Mouse (Mus musculus) frontal cortex, postnatal 10 days (tissue): ENCODE data around the gene Eipr1.
"Not testable (repeated sequence)": the region's sequence is repeated elsewhere in the genome, so short reads cannot be mapped to it uniquely, and the experiment has no call there.

Source experiments
- DNase-seq, 2 experiments: peaks; one replicate each; pipeline ENCODE4 v3.0.0; 2022; ENCODE audit warnings: low spot score in 2 of 2, mixed read lengths in 1 of 2

The Eipr1 gene

GRCm38 (mm10) chr12:28880471-28880870 is 128.9 kb downstream of the Eipr1 start:
- DNase-seq, result no peak

DNA sequence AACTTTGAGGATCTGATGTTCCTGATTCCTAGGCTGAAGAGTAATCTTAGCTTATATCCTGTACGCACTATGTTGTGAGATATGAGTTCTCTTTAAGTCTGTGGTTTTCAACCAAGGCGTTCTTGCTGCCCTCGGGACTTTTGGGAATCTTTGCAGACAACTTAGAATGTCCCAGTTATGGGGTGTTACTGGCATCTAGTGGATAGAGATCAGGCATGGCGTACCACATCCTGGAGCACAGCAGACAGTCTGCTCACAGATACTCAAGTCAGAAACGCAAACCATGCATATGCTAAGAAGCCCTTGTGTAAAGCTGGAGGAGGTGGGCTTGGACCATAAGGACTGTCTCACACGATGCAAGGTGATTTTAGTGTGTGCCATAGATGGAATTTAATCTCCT is 136.1 kb downstream of the Eipr1 start:
- no peak for DNase-seq

- no peak for DNase-seq
Observed at GRCm38 (mm10) chr12:28889068-28889674, 137.6 kb downstream of the Eipr1 start.

DNA sequence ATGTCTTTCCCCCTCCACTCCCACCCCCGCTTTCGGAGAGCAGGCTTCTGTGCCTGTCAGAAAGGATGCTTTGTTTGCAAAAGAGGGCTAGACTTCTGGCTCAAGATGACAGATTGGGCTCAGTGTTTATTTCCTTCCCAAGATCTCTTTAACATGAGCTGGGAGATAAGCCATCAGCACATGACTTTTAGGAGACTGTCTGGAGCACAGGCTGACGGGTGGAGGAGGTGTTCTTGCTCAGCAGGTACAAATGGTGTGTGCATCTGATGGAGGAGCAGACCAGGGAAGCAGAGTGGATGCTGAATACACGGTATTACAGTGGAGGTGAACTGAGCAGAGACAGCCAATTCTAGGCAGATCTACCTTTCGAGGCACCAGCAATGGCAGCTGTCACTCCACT is 139.9 kb downstream of the Eipr1 start:
- no peak for DNase-seq

DNA sequence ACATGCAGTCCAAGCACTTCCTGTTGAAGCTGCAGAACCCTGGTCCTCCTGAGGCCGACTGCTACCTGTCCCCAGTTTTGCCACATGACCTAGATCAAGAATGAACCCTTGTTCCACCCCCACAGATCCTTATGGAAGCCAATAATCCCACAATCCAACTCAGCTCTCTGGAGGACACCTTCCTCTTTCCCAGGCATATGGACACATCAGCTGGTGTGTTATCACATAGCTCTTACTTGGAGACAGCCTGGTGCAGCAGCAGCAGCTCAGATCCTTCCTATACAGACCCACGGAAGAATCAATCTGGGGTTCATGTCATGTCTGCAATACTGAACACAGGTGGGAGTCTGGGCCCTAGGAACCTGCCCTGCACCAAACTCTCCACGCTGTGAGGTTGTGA is 145.0 kb downstream of the Eipr1 start:
- DNase-seq, result no peak

GRCm38 (mm10) chr12:28898307-28898706 is 146.7 kb downstream of the Eipr1 start:
- DNase-seq, result no peak

DNA sequence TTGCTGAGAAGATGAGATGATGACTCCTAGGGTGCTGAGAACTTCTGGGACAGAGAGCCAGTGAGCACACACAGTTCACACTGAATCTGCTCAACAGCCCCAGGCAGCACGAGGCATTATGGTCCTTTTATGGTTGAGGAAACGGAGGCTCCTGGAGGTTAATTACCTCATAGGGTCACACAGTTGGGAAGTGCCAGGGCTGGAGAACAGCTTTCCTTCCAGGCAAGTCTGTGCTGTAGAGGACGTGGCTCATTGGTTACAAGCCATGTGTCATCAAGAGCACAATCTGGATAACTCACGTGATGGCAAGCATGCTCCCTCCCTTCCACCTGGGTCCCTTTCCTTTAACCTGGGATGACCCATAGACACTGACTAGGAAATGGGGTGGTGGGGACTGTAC is 148.1 kb downstream of the Eipr1 start:
- no peak for DNase-seq

DNA sequence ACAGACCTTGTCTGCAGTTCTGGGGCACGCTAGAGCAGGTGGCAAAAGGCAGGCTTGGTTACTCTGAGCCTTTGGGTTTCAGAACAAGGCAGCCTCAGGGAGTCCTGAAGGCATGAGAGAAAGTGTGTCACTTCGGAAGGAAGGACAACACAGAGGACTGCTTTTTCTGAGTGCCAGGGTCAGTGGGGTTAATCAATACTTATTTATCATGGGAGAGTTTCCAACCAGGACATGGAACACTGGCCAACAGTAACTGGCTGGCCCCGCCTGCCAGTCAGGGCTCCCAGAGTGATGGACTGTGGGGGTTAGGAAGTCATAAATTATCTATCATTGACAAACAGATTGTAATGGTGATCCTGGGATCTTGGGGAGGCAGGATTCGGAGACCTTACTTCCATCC is 148.7 kb downstream of the Eipr1 start:
- no peak for DNase-seq

DNA sequence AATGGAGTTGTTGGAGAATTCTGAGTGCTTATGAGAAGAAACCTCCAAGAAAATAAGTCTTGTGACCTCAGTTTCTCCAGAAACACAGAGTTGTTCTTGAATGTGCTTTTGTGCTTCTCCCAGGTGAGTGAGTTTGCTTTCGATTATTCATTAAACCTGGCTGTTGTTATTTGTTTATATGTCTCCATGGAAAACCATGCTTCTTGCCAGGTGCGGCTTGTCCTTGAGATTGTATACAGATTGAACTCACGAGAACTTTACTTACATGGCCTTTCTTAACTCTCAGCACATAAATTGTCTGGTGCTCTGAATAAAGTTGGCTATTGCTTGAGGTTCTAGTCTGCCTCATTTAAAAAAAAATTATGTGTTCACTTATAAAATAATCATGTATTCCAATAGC is 150.5 kb downstream of the Eipr1 start:
- DNase-seq, result no peak

GRCm38 (mm10) chr12:28903082-28903481 is 151.5 kb downstream of the Eipr1 start:
- DNase-seq, result no peak

DNA sequence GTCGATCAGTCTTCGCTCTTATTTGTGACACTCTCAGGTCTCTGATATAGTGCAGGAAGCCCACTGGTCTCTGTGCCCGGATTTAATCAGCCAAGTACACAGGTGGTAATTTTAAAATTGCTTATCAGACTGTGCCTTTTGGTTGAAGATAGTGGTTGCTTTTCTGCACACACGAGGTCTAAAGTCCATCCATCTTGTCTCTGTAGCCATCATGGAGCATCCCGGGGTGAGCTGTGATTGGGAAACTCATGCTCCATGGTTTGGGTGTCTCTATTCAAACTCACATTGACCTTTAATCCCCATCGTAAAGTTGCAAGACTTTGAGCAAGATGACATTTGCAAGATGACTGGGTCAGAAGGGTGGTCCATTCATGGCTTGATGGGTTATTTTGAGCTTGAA is 153.9 kb downstream of the Eipr1 start:
- DNase-seq, result no peak

DNA sequence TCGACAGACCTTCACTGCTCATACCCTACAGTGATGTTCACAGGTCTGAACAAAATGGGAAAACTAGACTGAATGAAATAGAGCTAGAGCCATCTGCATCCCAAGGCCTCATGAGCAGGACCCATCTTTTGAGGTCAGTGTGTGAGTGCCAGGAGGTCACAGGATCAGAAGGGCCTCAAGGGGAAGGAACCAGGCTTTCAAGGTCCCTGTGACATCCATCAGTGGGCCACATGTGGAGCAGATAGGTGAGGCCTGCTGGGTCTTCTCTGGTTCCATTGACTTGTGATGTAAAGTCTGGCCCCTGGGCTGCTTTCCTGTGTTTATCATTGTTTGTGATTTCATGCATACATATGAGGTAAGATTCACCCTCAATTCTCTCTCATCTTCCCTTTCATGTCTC is 154.4 kb downstream of the Eipr1 start:
- DNase-seq, result no peak

- no peak for DNase-seq
Observed at GRCm38 (mm10) chr12:28906809-28907297, 155.2 kb downstream of the Eipr1 start.

GRCm38 (mm10) chr12:28907814-28908213 is 156.2 kb downstream of the Eipr1 start:
- DNase-seq, result no peak

DNA sequence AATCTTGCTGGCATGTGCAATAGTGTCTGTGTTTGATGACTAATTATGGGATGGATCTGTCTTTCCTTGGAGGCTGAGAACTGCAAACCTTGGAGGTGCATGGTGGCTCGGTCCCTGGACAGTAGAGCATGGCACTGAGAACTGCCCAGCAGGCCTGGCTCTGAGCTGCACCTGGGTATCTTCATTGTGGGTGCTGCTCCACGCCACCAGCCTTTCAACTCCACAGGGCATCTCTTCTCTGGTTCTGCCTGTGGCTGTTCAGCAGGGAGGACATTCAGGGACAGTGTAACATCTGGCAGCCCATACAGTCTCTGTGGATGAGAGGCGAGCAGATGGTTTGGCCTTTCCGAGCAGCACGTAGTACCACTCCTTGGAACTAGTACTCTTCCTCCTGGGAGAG is 158.2 kb downstream of the Eipr1 start:
- DNase-seq, result no peak

DNA sequence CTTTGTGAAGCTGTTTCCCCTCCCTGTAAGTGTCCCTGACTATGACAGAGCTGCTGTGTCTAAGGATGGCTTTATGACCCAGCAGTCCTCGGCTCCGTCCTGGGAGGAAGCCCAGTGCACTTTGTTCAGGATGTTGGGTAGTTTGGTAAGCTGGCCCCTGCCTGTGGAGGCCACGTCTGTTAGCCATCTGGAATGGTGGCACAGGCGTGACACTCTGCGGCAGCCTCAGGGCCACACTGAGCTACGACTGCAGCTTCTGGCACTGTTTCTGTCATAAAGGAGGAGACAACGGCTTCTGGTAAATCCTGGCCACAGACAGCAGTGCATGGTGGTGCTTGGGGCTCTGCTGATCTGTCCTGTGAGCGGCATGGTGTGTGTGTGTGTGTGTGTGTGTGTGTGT is 159.0 kb downstream of the Eipr1 start:
- DNase-seq, result no peak

GRCm38 (mm10) chr12:28912351-28912936 is 160.8 kb downstream of the Eipr1 start:
- DNase-seq, result no peak

GRCm38 (mm10) chr12:28913099-28913498 is 161.5 kb downstream of the Eipr1 start:
- DNase-seq, result no peak

DNA sequence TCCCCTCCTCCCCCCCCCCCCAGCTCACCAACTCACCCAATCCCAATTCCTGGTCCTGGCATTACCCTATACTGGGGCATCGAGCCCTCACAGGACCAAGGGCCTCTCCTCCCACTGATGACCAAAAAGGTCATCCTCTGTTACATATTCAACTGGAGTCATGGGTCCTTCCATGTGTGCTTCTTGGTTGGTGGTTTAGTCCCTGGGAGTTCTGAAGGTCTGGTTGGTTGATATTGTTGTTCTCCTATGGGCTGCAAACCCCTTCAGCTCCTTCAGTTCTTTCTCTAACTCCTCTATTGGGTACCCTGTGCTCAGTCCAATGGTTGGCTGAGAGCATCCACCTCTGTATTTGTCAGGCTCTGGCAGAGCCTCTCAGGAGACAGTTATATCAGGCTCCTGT is 162.5 kb downstream of the Eipr1 start:
- not testable (repeated sequence) for DNase-seq
